Mouse (Mus musculus) heart, adult 2 months (tissue): ENCODE results near the gene Itch.
"Not testable (repeated sequence)": the region's sequence is repeated elsewhere in the genome, so short reads cannot be mapped to it uniquely, and the experiment has no call there.

Experiments
- CTCF ChIP-seq: fragments of 200-600 bp; IDR thresholded peaks from 2 replicates; pipeline ENCODE4 v1.8.1; 2022; ENCODE audit warnings: antibody characterized with exemption, mild to moderate bottlenecking, moderate library complexity
- EP300 ChIP-seq: fragments of 200-500 bp; IDR thresholded peaks from 2 replicates; pipeline ENCODE4 v1.6.1; 2011; ENCODE audit warnings: low read depth, low read length, control low read depth; ENCODE audit not compliant: insufficient read depth
- POLR2A ChIP-seq: fragments of 200-500 bp; IDR thresholded peaks from 2 replicates; pipeline ENCODE4 v1.6.1; 2011; ENCODE audit warnings: mild to moderate bottlenecking, low read depth, low read length, control low read depth; ENCODE audit not compliant: insufficient read depth

- not testable (repeated sequence) for TF ChIP-seq EP300, CTCF, POLR2A
Observed at GRCm38 (mm10) chr2:155149296-155149695, 16.0 kb downstream of the Itch start.
